Mouse (Mus musculus) right cerebral cortex, adult 18-20 months (tissue): ENCODE results near the gene Heatr4.
A peak's percentile ranks its signal among the peaks of the same experiment; 100 is the strongest.
"Not testable (repeated sequence)": the region's sequence is repeated elsewhere in the genome, so short reads cannot be mapped to it uniquely, and the experiment has no call there.

Experiments used
- DNase-seq: peaks from one replicate; pipeline ENCODE4 v3.0.0; 2022; ENCODE audit warnings: mixed read lengths

Gene Heatr4

DNA sequence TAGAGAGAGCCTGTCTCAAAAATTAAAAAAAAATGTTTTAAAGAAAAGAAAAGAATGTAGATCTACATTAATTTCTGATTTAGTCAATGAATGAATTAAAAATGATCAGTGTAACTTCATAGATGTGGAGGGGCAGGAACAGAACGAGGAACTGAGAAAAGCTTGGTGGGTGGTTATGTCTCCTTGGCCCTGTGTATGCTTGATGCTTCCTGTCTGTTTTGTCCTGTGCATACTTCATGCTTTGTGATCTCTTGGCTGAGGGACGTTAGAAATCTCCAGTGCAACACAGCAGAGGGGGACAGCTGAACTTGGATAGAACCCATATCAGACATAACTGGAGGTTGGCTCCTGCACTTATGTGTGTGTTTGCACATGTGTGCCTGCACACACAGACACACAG, 12.6 kb upstream of the Heatr4 start:
- no peak for DNase-seq

DNA sequence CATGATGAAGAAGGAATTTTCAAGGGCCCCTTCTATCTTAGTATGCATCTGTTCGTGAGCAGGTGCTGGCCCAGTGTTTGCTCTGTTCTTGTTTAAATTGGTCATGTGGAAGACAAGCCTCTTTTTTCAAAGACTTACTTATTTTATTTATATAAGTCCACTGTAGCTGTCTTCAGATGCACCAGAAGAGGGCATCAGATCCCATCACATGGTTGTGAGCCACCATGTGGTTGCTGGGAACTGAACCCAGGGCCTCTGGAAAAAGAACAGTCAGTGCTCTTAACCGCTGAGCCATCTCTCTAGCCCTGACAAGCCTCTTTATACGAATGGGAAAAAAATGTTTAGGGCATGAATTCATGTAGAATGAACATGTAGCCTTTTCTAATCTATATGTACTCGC, 4.7 kb upstream of the Heatr4 start:
- no peak for DNase-seq

DNA sequence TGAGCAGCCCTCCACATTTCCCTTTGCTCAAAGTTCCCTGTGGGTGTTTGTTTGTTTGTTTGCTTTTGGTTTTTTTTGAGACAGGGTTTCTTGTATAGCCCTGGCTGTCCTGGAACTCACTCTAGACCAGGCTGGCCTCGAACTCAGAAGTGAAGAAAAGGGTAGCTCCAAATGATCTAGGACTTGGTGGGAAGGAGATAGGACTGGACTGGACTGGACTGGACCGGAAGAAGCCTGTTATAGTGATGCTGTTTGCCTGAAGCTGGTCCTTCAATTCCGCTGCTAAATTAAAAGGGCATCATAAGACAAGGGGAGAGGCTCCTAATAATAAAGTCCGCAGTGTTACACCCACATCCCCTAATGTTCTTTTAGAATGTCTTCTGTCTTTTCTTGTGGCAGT, 3.8 kb upstream of the Heatr4 start:
- DNase-seq: no peak

GRCm38 (mm10) chr12:83987583-83988441, 3.2 kb upstream of the Heatr4 start, which contains the start of gene Acot2:
Gene Acot2 (plus strand): TSS chr12:83987861.
- peak; percentile 82 for DNase-seq

- no peak for DNase-seq
These were observed 2.6 kb upstream of the Heatr4 start for GRCm38 (mm10) chr12:83987242-83987582.

- no peak for DNase-seq
These were observed 3.0 kb downstream of the Heatr4 start for GRCm38 (mm10) chr12:83981615-83982014.

DNA sequence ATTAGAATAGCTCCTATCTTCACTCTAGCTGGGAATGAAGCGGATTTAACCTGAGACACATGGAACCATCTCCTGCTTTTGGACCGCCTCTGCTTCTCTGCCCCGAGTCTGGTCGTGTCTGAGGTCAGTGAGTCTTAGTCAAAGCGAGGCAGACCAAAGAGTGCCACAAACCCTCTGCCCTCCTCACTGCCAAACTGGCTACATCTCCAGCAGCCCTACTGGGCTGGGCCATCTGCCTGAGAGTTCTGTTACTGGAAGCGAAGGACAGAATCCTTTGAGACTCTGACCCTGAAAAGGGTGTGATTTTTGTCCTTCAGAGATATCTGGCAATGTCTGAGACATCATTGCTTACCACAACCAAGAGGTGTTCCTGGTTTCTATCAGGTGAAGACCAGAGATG, 5.8 kb downstream of the Heatr4 start:
- DNase-seq: no peak

GRCm38 (mm10) chr12:83972117-83972516, 12.5 kb downstream of the Heatr4 start:
- DNase-seq: peak; percentile 49

- DNase-seq: no peak
These were observed 19.4 kb downstream of the Heatr4 start for GRCm38 (mm10) chr12:83965235-83965634.

DNA sequence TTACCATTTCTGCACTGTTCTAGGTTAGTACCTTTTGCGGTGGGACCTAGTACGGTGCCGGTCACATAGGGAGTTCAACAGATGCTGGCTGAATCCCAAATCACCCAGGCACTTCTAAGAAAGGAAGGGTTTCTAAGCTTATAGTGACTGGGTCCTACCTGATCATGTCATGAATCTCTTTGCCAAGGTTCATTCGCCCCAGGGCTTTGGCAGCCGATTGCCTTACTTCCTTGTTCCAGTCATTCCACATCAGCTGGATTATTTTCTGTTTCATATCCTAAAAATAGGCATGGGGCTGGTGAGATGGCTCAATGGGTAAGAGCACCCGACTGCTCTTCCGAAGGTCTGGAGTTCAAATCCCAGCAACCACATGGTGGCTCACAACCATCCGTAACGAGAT, 26.4 kb downstream of the Heatr4 start:
- DNase-seq: no peak

DNA sequence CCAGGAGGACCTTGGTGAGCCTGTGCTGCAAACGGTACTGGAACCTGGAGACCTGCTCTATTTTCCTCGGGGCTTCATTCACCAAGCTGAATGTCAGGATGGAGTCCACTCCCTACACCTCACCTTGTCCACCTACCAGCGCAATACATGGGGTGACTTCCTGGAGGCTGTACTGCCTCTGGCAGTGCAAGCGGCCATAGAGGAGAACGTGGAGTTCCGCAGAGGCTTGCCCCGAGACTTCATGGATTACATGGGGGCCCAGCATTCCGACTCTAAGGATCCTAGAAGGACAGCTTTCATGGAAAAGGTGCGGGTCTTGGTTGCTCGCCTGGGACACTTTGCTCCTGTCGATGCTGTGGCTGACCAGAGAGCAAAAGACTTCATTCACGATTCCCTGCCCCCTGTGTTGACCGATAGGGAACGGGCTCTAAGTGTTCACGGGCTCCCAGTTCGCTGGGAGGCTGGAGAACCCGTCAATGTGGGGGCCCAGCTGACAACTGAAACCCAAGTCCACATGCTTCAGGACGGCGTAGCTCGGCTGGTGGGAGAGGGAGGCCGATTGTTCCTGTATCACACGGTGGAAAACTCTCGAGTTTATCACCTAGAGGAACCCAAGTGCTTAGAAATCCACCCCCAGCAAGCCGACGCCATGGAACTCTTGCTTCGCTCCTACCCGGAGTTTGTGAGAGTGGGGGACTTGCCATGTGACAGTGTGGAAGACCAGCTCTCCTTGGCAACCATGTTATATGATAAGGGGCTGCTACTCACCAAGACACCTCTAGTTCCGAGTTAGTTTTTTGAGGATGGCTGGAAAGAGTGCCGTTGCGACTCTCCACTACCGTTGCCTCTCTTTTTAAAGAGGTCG, 32.7 kb downstream of the Heatr4 start:
- DNase-seq: no peak

- peak; percentile 69 for DNase-seq
These were observed 33.6 kb downstream of the Heatr4 start for GRCm38 (mm10) chr12:83950840-83951701.

DNA sequence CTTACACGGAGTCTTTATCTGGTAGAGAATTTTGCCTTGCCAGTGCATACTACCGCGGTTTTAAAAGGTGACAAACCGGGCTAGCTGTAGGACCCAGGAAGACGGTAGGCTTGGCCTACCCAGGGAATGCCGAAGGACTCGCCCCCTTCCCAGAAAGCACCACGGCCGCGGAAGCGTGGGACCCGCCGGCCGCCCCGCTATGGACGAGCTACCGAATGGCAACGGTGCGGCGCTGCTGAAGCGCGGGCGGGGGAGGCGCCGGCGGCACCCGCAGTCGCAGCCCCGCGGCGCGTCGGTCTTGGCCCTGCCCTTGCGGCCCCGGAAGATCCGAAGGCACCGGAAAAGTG, 34.2 kb downstream of the Heatr4 start, which contains the start of gene Riox1:
Gene Riox1 (plus strand): TSS at position 116 of the 347 bp plus-strand sequence.
- peak; percentile 92 for DNase-seq

GRCm38 (mm10) chr12:83949776-83950492, 34.7 kb downstream of the Heatr4 start:
- no peak for DNase-seq

- DNase-seq: no peak
These were observed 35.6 kb downstream of the Heatr4 start for GRCm38 (mm10) chr12:83949043-83949442.

DNA sequence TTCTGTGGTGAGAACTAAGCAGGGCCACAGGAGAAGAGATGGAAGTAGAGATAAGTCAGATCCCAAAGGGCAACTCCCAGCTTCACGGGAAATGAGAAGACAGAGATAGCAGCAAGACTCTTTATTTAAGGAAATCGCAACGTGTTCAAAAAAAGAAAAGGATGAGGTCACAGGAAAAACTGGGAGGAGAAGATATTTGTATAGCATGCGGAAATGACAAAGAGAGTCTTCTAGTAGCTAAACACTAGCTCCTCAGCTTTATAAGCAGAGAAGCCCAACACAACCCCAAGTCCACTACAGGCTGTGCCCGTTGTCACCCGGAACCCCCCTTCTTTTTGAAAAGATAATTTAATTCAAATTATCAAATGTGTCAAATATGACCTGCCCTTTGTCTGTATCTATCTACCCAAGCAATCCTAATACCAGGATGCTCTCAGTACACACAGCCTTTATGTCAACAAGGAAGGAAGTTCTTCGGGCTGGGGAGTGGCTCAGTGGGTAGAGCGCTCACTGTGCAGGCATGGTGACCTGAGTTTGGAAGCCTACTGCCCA, 37.3 kb downstream of the Heatr4 start:
- no peak for DNase-seq

DNA sequence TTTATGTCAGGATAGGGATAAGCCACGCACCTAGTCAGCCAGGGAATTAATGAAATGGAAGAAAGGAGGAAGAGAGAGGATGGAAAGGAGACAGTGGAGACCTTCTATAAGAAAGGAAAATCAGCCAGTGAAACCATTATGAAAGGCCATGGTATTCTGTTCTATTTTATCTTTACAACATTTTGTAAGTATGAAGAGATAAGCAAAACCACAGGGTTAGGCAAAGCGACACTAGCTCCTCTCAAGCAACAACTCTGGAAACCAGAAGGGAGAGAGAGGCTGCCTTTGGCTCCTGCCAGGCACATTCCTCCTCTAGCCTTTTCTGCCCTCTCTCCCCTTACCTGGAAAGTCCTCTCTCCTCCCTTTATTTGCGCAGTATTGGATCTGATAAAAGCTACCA, 42.7 kb downstream of the Heatr4 start:
- no peak for DNase-seq

DNA sequence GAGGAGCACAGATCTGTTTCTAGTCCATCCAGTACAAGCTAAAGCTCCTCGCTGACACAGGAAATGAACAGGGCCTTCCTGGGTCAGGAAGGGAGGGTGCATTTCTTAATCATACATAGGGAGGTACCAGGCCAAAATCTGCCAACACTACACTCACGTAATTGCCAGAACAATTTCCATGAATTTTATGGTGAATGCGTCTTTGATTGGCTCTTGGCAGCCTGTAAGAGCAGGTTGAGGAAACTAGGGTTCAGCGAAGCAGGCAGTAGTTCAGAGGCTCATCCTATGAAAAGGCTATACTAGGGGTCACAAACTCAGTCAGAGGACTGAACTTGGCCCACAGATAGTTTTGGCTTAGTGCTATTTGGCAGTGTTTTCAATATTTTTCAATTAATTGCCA, 44.6 kb downstream of the Heatr4 start:
- DNase-seq: no peak

GRCm38 (mm10) chr12:83939332-83939731, 45.3 kb downstream of the Heatr4 start:
- no peak for DNase-seq

DNA sequence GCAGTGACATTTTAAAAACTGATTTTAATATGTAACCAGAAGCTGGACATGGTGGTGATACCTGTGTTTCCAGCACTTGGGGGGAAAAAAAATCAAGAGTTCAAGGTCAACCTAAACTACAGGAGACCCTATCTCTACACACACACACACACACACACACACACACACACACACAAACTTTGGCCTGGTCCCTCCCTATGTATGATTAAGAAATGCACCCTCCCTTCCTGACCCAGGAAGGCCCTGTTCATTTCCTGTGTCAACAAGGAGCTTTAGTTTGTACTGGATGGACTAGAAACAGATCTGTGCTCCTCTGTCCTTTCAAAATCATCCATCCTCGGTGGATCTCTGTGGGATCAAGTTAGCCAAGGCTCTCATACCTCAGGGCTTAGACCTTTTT, 46.1 kb downstream of the Heatr4 start:
- DNase-seq: not testable (repeated sequence)

DNA sequence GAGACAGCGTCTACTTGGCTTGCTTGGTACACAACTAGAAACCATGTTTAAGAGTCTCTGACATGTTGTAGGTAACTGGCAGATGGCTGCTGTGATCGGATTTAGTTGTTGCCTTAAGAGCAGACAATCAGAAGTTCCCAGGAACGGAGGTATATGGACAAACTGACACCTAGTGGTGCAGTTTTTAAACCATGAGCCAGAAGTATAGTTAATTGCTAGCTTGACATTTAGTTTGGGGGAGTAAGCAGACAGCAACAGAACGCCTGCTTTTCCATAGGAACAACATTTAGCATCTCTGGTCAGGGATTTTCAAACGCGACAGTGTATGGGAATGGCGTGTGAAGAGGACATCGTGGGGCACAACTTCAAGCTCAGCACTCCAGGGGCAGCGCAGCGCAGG, 47.1 kb downstream of the Heatr4 start:
- DNase-seq: no peak
